Mouse (Mus musculus): ENCODE data around the gene Fbxo47. TPM values are rescaled to one million over a fixed set of nuclear protein-coding genes. Genes with fewer than 3 reads are reported as not detected.
"Not testable (repeated sequence)": the region's sequence is repeated elsewhere in the genome, so short reads cannot be mapped to it uniquely, and the experiment has no call there.

Fbxo47 gene
- total RNA-seq, 2 experiments from 2014 or later: 0.63 to 0.86 TPM

DNA sequence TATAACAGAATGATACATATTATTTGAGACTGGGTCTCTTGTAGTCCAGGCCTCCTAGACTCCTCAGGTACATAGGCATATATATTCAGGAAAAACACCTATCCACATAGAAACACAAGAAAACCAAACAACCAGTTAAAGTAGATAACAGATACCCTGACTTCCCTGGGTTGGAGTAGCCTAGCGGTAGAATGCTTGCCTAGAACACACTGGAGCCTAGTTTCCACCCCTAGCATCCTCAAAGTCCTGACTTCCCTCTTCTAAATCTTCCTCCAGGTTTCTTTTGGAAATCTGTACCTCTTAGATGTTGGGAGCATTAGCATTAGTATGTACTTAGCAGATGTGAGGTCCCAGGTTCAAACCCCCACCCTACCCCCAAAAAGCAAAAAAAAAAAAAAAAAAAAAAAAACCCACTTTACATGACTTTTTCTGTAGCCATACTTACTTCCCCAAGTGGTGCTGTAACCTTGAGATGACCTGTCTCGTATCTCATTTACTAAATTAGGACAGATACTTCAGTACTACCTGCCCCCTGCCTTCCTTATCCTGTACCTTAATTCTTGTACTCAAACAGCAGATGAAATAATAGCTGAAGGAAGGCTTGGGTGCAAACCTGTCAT, 1.5 kb upstream of the Fbxo47 start:
- intact Hi-C loops (cut with DNase I): no loop called here
- DNase-seq (ENCODE audit: extremely low spot score in 1 of 2, low spot score in 2 of 2): no peak

- intact Hi-C loops (cut with DNase I): loop anchor here (5.0 kb wide), 3 partner anchors 42 to 102 kb away; partner anchors contain the start of genes B230217C12Rik, Lasp1 and Rpl23
- DNase-seq (ENCODE audit: extremely low spot score in 1 of 2, low spot score in 2 of 2): no peak
Observed at GRCm38 (mm10) chr11:97884601-97885185, 739 bp upstream of the Fbxo47 start.

GRCm38 (mm10) chr11:97883542-97883917, 424 bp downstream of the Fbxo47 start:
- intact Hi-C loops (cut with DNase I): loop anchor here (5.0 kb wide), 3 partner anchors 41 to 101 kb away; partner anchors contain the start of genes B230217C12Rik, Lasp1 and Rpl23
- peak; percentile 31 to 83 for DNase-seq (ENCODE audit: extremely low spot score in 1 of 2, low spot score in 2 of 2)

DNA sequence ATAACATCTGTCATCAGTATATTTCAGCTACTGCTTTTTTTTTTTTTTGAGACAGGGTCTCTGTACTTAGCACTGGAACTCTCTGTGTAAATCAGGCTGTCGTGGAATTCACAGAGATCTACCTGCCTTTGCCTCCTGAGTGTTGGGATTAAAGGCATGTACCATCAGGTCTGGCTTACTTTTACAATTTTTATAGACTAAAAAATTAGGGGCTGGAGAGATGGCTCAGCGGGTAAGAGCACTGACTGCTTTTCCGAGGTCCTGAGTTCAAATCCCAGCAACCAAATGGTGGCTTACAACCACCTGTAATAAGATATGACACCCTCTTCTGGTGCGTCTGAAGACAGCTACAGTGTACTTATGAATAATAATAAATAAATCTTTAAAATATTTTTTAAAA, 3.6 kb downstream of the Fbxo47 start:
- no peak for DNase-seq (ENCODE audit: extremely low spot score in 1 of 2, low spot score in 2 of 2)
- intact Hi-C loops (cut with DNase I): loop anchor here (5.0 kb wide), 3 partner anchors 38 to 98 kb away; partner anchors contain the start of genes B230217C12Rik, Lasp1 and Rpl23

DNA sequence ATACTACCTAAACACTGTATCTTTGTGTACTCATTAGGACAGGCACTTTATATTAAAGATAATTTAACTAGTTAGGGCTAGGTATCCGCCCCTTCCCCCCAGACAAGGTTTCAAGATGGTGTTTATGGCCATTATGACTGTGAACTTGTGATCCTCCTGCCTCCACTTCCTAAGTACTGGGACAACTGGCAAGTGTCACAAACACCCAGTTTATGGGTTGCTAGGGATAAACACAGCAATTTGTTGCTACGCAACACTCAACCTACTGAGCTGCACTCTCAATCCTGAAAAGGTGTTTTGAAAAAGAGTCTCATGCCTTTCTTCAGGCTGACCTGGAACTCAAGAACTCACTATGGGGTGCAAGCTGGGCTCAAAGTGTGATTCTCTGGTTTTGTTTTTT, 6.6 kb downstream of the Fbxo47 start:
- no peak for DNase-seq (ENCODE audit: extremely low spot score in 1 of 2, low spot score in 2 of 2)
- intact Hi-C loops (cut with DNase I): no loop called here

GRCm38 (mm10) chr11:97874396-97874795, 9.6 kb downstream of the Fbxo47 start:
- intact Hi-C loops (cut with DNase I): no loop called here
- DNase-seq (ENCODE audit: extremely low spot score in 1 of 2, low spot score in 2 of 2): no peak

- intact Hi-C loops (cut with DNase I); DNase-seq (ENCODE audit: extremely low spot score in 1 of 2, low spot score in 2 of 2): not testable (repeated sequence)
Observed at GRCm38 (mm10) chr11:97872378-97872777, 11.6 kb downstream of the Fbxo47 start.

- no peak for DNase-seq (ENCODE audit: extremely low spot score in 1 of 2, low spot score in 2 of 2)
- intact Hi-C loops (cut with DNase I): no loop called here
Observed at GRCm38 (mm10) chr11:97867591-97867990, 16.4 kb downstream of the Fbxo47 start.

- no peak for DNase-seq (ENCODE audit: extremely low spot score in 1 of 2, low spot score in 2 of 2)
- intact Hi-C loops (cut with DNase I): no loop called here
Observed at GRCm38 (mm10) chr11:97866091-97866888, 17.7 kb downstream of the Fbxo47 start.

DNA sequence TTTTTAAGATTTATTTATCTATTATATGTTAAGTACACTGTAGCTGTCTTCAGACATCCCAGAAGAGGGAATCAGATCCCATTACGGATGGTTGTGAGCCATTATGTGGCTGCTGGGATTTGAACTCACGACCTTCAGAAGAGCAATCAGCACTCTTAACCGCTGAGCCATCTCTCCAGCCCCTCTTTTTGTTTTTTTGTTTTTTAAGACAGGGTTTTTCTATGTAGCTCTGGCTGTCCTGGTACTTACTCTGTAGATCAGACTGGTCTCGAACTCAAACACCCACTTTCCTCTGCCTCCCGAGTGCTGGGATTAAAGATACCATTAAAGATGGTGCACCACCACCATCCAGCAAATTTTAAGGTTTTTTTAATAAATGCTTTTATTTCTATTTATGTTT, 18.5 kb downstream of the Fbxo47 start:
- no peak for DNase-seq (ENCODE audit: extremely low spot score in 1 of 2, low spot score in 2 of 2)
- intact Hi-C loops (cut with DNase I): no loop called here

DNA sequence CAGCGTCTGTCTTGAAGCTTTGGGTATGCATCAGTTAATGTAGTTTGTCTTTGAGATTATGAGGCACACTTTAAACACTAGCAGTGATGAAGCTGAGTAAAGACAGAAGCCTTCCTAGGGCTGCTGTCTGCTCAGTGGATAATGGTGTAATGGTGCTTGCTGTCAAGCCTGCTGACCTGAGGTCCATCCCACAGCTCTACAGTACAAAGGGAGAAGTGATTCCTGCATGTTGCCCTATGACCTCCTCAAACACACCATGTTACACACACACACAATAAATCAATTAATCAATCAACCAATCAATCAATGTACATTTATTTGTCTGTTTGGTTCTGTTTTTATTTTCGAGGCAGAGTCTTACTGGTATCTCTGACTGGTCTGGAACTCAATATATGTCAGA, 21.8 kb downstream of the Fbxo47 start:
- DNase-seq (ENCODE audit: extremely low spot score in 1 of 2, low spot score in 2 of 2): no peak
- intact Hi-C loops (cut with DNase I): no loop called here

DNA sequence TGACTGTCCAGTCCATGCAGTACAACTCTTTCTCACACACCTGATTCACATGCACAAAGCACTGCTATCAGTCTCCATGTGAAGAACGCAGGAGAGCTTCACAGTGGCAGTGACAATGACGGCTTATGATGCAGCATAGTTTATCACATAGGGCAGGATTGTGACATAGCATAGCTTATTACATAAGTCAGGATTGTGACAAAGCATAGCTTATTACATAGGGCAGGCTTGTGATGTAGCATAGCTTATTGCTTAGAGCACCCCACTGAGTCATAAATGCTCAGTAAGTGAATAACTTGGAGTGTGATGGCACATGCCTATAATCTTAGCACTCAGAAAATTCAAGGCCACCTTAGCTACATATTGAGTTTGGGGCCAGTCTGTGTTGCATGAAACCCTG, 28.5 kb downstream of the Fbxo47 start:
- DNase-seq (ENCODE audit: extremely low spot score in 1 of 2, low spot score in 2 of 2): no peak
- intact Hi-C loops (cut with DNase I): no loop called here

- intact Hi-C loops (cut with DNase I): no loop called here
- no peak for DNase-seq (ENCODE audit: extremely low spot score in 1 of 2, low spot score in 2 of 2)
Observed at GRCm38 (mm10) chr11:97851601-97852000, 32.4 kb downstream of the Fbxo47 start.

GRCm38 (mm10) chr11:97850367-97850766, 33.6 kb downstream of the Fbxo47 start:
- intact Hi-C loops (cut with DNase I): no loop called here
- no peak for DNase-seq (ENCODE audit: extremely low spot score in 1 of 2, low spot score in 2 of 2)

GRCm38 (mm10) chr11:97842001-97842400, 42.0 kb downstream of the Fbxo47 start:
- DNase-seq (ENCODE audit: extremely low spot score in 1 of 2, low spot score in 2 of 2): peak in 1 of 2 experiments; percentile 21
- intact Hi-C loops (cut with DNase I): loop anchor here (5.0 kb wide), 1 partner anchor 40 kb away; the partner anchor contains the start of gene Fbxo47

- intact Hi-C loops (cut with DNase I): loop anchor here (5.0 kb wide), 1 partner anchor 41 kb away; the partner anchor contains the start of gene Fbxo47
- peak; percentile 88 to 92 for DNase-seq (ENCODE audit: extremely low spot score in 1 of 2, low spot score in 2 of 2)
Observed at GRCm38 (mm10) chr11:97840991-97841661, 42.8 kb downstream of the Fbxo47 start.

DNA sequence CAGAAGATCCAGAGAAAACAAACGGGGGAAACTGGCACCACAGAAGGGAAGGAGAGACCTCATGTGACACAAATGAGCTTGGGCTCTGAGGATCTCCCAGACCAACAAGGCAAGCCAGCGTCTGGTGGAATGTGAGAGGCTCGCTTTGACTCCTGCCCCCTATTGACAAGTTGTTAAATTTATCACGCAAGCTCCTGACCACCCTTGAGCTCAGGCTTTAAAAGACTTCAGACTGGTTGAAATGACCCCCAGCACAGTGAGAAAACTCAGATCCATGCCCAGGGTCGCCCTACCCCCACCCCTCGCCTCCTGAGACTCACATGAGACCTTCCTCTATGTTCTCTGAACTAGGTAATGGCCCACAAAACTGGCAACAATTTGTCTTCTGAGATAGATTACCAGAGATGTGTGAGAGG, 43.4 kb downstream of the Fbxo47 start, which contains the start of gene B230217C12Rik:
Gene B230217C12Rik (plus strand): TSS at position 242 of the 416 bp plus-strand sequence.
- intact Hi-C loops (cut with DNase I): loop anchor here (5.0 kb wide), 1 partner anchor 42 kb away; the partner anchor contains the start of gene Fbxo47
- peak in 1 of 2 experiments; percentile 40 for DNase-seq (ENCODE audit: extremely low spot score in 1 of 2, low spot score in 2 of 2)

DNA sequence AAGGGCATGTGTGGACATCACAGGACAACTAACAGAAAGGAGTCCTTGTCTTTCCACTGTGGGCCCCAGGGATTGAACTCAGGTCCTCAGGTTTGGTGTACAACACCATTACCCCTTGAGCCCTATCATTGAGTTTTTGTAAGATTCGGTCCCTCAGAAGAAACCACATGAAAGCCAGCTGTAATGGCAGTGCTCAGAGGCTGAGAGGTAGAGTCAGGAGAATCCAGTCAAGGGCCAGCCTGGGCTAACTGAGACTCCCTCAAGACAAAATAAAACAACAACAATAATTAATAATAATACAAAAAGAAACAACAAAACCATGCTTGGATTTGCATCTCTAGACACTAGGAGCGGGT, 43.8 kb downstream of the Fbxo47 start:
- intact Hi-C loops (cut with DNase I): loop anchor here (5.0 kb wide), 1 partner anchor 42 kb away; the partner anchor contains the start of gene Fbxo47
- DNase-seq (ENCODE audit: extremely low spot score in 1 of 2, low spot score in 2 of 2): no peak
